Mouse (Mus musculus): Measurements from ENCODE around the gene Gm31371.
"Not testable (repeated sequence)": the region's sequence is repeated elsewhere in the genome, so short reads cannot be mapped to it uniquely, and the experiment has no call there.

Gene Gm31371

GRCm38 (mm10) chr8:19903092-19903491 lies at the start of gene Gm31371:
TSS of gene Gm31371 (plus strand) at chr8:19903392.
- DNase-seq (ENCODE audit: inconsistent age in 2 of 2, low spot score in 1 of 2): not testable (repeated sequence)

- peak in 1 of 2 experiments; percentile 20 for DNase-seq (ENCODE audit: inconsistent age in 2 of 2, low spot score in 1 of 2)
Observed at GRCm38 (mm10) chr8:19906425-19907055, 3.3 kb downstream of the Gm31371 start.

DNA sequence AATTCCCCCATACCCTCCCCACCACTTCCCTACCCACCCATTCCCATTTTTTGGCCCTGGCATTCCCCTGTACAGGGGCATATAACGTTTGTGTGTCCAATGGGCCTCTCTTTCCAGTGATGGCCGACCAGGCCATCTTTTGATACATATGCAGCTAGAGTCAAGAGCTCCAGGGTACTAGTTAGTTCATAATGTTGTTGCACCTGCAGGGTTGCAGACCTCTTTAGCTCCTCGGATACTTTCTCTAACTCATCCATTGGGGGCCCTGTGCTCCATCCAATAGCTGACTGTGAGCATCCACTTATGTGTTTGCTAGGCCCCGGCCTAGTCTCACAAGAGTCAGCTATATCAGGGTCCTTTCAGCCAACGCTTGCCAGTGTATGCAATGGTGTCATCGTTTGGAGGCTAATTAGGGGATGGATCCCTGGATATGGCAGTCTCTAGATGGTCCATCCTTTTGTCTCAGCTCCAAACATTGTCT lies 5.7 kb downstream of the Gm31371 start:
- peak; percentile 13 to 39 for DNase-seq (ENCODE audit: inconsistent age in 2 of 2, low spot score in 1 of 2)

DNA sequence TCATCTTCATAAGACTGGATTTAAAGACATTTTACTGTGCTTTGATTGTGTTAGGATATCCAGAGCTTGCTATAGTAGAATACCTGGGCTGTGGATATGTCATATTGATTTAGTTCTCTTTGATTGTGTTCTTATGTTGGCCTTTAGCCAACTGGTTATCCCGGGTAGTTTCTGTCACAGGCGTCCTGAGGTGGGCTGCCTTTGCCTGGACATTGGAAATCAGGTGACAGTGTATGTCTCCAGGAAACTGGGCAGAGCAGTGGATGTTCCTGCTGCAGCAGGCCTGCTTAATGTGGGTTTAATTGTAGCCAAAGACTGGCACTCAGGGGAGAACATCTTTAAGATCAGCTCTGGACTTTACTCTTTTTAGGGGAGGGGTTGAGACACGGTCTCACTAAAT lies 15.9 kb downstream of the Gm31371 start:
- DNase-seq (ENCODE audit: inconsistent age in 2 of 2, low spot score in 1 of 2): peak in 1 of 2 experiments; percentile 31

- DNase-seq (ENCODE audit: inconsistent age in 2 of 2, low spot score in 1 of 2): peak; percentile 14 to 42
Observed at GRCm38 (mm10) chr8:19934274-19934673, 31.1 kb downstream of the Gm31371 start.

- DNase-seq (ENCODE audit: inconsistent age in 2 of 2, low spot score in 1 of 2): peak; percentile 9 to 36
Observed at GRCm38 (mm10) chr8:19935541-19936030, 32.4 kb downstream of the Gm31371 start.

- no peak for DNase-seq (ENCODE audit: inconsistent age in 2 of 2, low spot score in 1 of 2)
Observed at GRCm38 (mm10) chr8:19960935-19961334, 57.7 kb downstream of the Gm31371 start.

DNA sequence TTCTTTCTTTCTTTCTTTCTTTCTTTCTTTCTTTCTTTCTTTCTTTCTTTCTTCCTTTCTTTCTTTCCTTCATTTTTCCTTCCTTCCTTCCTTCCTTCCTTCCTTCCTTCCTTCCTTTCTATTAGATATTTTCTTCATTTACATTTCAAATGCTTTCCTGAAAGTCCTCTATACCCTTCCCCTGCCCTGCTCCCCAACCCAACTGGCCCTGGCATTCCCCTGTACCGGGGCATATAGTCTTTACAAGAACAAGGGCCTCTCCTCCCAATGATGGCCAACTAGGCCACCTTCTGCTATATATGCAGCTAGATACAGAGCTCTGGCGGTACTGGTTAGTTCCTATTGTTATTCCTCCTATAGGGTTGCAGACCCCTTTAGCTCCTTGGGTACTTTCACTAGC lies 60.6 kb downstream of the Gm31371 start:
- DNase-seq (ENCODE audit: inconsistent age in 2 of 2, low spot score in 1 of 2): peak in 1 of 2 experiments; percentile 28

DNA sequence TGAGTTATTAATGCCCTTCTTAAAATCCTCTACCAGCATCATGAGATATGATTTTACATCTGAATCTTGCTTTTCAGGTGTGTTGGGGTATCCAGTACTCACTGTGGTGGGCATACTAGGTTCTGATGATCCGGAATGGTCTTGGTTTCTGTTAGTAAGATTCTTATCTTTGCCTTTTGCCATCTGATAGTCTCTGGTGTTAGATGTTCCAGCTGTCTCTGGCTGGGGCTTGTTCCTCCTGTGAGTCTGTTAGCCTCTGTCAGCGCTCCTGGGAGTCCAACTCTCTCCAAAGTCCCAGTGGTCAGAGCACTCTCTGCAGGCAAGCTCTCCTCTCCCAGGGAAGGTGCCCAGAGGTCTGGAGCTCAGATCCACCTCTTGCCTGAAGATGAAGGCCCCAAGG lies 65.0 kb downstream of the Gm31371 start:
- peak; percentile 25 to 58 for DNase-seq (ENCODE audit: inconsistent age in 2 of 2, low spot score in 1 of 2)

DNA sequence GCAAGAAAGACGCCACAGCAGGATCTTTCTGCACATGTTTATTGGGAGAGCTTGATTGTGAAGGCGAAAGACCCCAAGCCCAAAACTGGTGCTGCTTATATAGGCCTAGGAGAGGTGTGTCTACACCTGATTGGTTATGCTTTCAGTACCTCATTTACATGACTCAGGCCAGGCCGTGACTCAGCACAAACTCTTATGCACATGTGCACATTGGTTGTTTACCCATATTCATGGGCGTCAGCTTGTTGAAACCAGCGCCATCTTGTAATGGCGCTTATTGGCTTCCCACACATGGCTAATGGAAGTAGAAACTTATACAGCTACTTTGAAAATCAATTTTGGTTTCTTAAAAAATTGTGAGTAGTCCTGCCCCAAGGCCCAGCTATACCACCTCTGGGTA lies 72.0 kb downstream of the Gm31371 start:
- DNase-seq (ENCODE audit: inconsistent age in 2 of 2, low spot score in 1 of 2): not testable (repeated sequence)

All from adrenal gland, adult (tissue).